Mouse (Mus musculus) stomach, postnatal 0 days (tissue): ENCODE measurements around the gene Foxp1. TPM values are rescaled to one million over a fixed set of nuclear protein-coding genes. Genes with fewer than 3 reads are reported as not detected.

Source experiments
- ATAC-seq: fragments of 200-750 bp; cut with Nextera tagmentation; 2 replicates; pipeline ENCODE4 v1.8.0; 2017; ENCODE audit not compliant: low FRiP score, low TSS enrichment
- DNase-seq: peaks from one replicate; pipeline ENCODE4 v3.0.0-alpha.2; 2016; ENCODE audit warnings: low spot score
- H3K27ac ChIP-seq: fragments of 300-500 bp; sonication (generic); replicated peaks from 2 replicates; pipeline ENCODE4 v1.5.1; 2014; ENCODE audit warnings: mild to moderate bottlenecking, control low read depth
- H3K27me3 ChIP-seq: fragments of 300-500 bp; sonication (generic); 2 replicates; pipeline ENCODE4 v1.6.1; 2014; ENCODE audit warnings: low read length; ENCODE audit not compliant: control insufficient read depth, insufficient read depth
- H3K36me3 ChIP-seq: fragments of 300-500 bp; sonication (generic); 2 replicates; pipeline ENCODE4 v1.6.1; 2014; ENCODE audit warnings: low read length, mixed read lengths; ENCODE audit not compliant: control insufficient read depth, insufficient read depth
- H3K4me1 ChIP-seq: fragments of 300-500 bp; sonication (generic); replicated peaks from 2 replicates; pipeline ENCODE4 v1.6.1; 2014; ENCODE audit warnings: antibody characterized with exemption; ENCODE audit not compliant: control insufficient read depth, insufficient read depth
- H3K4me2 ChIP-seq: fragments of 300-500 bp; sonication (generic); replicated peaks from 2 replicates; pipeline ENCODE4 v1.6.1; 2014; ENCODE audit warnings: low read depth, mild to moderate bottlenecking, control low read depth, moderate library complexity
- H3K4me3 ChIP-seq: fragments of 300-500 bp; sonication (generic); 2 replicates; pipeline ENCODE4 v1.5.1; 2014; ENCODE audit warnings: low read depth, low read length, control low read depth
- H3K9ac ChIP-seq: fragments of 300-500 bp; sonication (generic); 2 replicates; pipeline ENCODE4 v1.6.1; 2014; ENCODE audit warnings: mild to moderate bottlenecking, low read length, control low read depth, mixed read lengths
- H3K9me3 ChIP-seq: fragments of 300-500 bp; sonication (generic); 2 replicates; pipeline ENCODE4 v1.6.1; 2016; ENCODE audit warnings: low read length; ENCODE audit not compliant: control insufficient read depth
- CTCF ChIP-seq: IDR thresholded peaks from 2 replicates; pipeline ENCODE4 v1.5.1; 2016; ENCODE audit warnings: antibody characterized with exemption, low read depth, mild to moderate bottlenecking, moderate library complexity
- EP300 ChIP-seq: optimal IDR thresholded peaks from 2 replicates; pipeline ENCODE3; 2016; ENCODE audit warnings: antibody characterized with exemption
- WGBS: fragments of 180-500 bp; shearing (Covaris S2); extraction: QIAGEN DNeasy Blood & Tissue Kit; methylation state at CpG from one replicate; pipeline ENCODE4 v1.1.7; 2014; 5-methylcytosine and 5-hydroxymethylcytosine counted together
- polyA plus RNA-seq: library from polyadenylated mRNA; unstranded; fragments of >200 nt; fragmentation: Nextera tagmentation; extraction: Ambion mirVana; gene quantifications from 2 replicates; pipeline ENCODE4 v1.2.1, GENCODE M21; 2015

Gene Foxp1
- polyA plus RNA-seq, 1 experiment from 2014 or later = 68.9 TPM

GRCm38 (mm10) chr6:98937513-98937912 is 585.0 kb downstream of the Foxp1 start:
- Histone ChIP-seq H3K27me3 (no peaks in the 10 kb centered on the region), H3K27ac (no peak overlapping the region), H3K4me1 (no peaks in the 10 kb centered on the region), H3K9me3 (no peaks in the 10 kb centered on the region), H3K9ac (no peak overlapping the region), H3K4me3 (no peak overlapping the region), H3K36me3 (peaks cover 33% of the 10 kb centered on the region), H3K4me2 (no peak overlapping the region)
- ATAC-seq (no peak), DNase-seq (no peak)
- WGBS = 87% methylated on average over 11 of the region's 11 CpGs
- TF ChIP-seq EP300 (no peak), CTCF (no peak)

GRCm38 (mm10) chr6:98936377-98936776 is 586.1 kb downstream of the Foxp1 start:
- Histone ChIP-seq H3K4me2 (no peak overlapping the region), H3K27ac (no peak overlapping the region), H3K9me3 (no peaks in the 10 kb centered on the region), H3K4me1 (no peaks in the 10 kb centered on the region), H3K4me3 (no peak overlapping the region), H3K36me3 (peaks cover 32% of the 10 kb centered on the region), H3K9ac (no peak overlapping the region), H3K27me3 (no peaks in the 10 kb centered on the region)
- WGBS = 87% methylated on average over 3 of the region's 3 CpGs
- ATAC-seq (no peak), DNase-seq (no peak)
- no peak for TF ChIP-seq CTCF
- no peak for TF ChIP-seq EP300

GRCm38 (mm10) chr6:98935169-98935568 is 587.4 kb downstream of the Foxp1 start:
- H3K4me3 ChIP-seq = no peak overlapping the region
- H3K4me2 ChIP-seq = no peak overlapping the region
- no peak overlapping the region for H3K27ac ChIP-seq
- TF ChIP-seq EP300 (no peak), CTCF (no peak)
- H3K36me3 ChIP-seq = peaks cover 28% of the 10 kb centered on the region
- 96% methylated on average over 8 of the region's 8 CpGs for WGBS
- no peak overlapping the region for H3K9ac ChIP-seq
- ATAC-seq (no peak), DNase-seq (no peak)
- H3K9me3 ChIP-seq = no peaks in the 10 kb centered on the region
- no peaks in the 10 kb centered on the region for H3K4me1 ChIP-seq
- H3K27me3 ChIP-seq = no peaks in the 10 kb centered on the region

- H3K27me3 ChIP-seq = no peaks in the 10 kb centered on the region
- no peaks in the 10 kb centered on the region for H3K9me3 ChIP-seq
- H3K4me1 ChIP-seq = no peaks in the 10 kb centered on the region
- H3K36me3 ChIP-seq = peaks cover 29% of the 10 kb centered on the region
- H3K27ac ChIP-seq = no peak overlapping the region
- 86% methylated on average over 10 of the region's 10 CpGs for WGBS
- no peak overlapping the region for H3K9ac ChIP-seq
- ATAC-seq (no peak), DNase-seq (no peak)
- TF ChIP-seq CTCF (no peak), EP300 (no peak)
- no peak overlapping the region for H3K4me2 ChIP-seq
- H3K4me3 ChIP-seq = no peak overlapping the region
Measured at GRCm38 (mm10) chr6:98934381-98934780, 588.1 kb downstream of the Foxp1 start.

GRCm38 (mm10) chr6:98933135-98933724 is 589.3 kb downstream of the Foxp1 start:
- Histone ChIP-seq H3K4me3 (no peak overlapping the region), H3K27me3 (no peaks in the 10 kb centered on the region), H3K4me1 (no peaks in the 10 kb centered on the region), H3K36me3 (peaks cover 22% of the 10 kb centered on the region), H3K4me2 (no peak overlapping the region), H3K27ac (no peak overlapping the region), H3K9me3 (no peaks in the 10 kb centered on the region), H3K9ac (no peak overlapping the region)
- DNase-seq = no peak
- 82% methylated on average over 18 of the region's 18 CpGs for WGBS
- TF ChIP-seq CTCF (no peak), EP300 (no peak)
- no peak for ATAC-seq

GRCm38 (mm10) chr6:98931881-98932540 is 590.5 kb downstream of the Foxp1 start:
- Histone ChIP-seq H3K4me1 (no peaks in the 10 kb centered on the region), H3K36me3 (peaks cover 19% of the 10 kb centered on the region), H3K27ac (no peak overlapping the region), H3K4me3 (no peak overlapping the region), H3K4me2 (no peak overlapping the region), H3K9me3 (no peaks in the 10 kb centered on the region), H3K9ac (no peak overlapping the region), H3K27me3 (no peaks in the 10 kb centered on the region)
- 46% methylated on average over 8 of the region's 8 CpGs for WGBS
- DNase-seq (no peak), ATAC-seq (no peak)
- no peak for TF ChIP-seq EP300
- TF ChIP-seq CTCF = no peak
